Mouse (Mus musculus) kidney, postnatal 36 days (tissue): ENCODE results near the gene Kcnq1.

ENCODE experiments used
- DNase-seq, 2 experiments: peaks; one replicate each; pipeline ENCODE4 v3.0.0; 2021 to 2022; ENCODE audit warnings: mixed read lengths in 2 of 2

Gene Kcnq1

GRCm38 (mm10) chr7:143093847-143094246 lies 12.3 kb upstream of the Kcnq1 start:
- DNase-seq, result no peak

- DNase-seq, result peak; percentile 44 to 81
Observed at GRCm38 (mm10) chr7:143094592-143095553, 11.3 kb upstream of the Kcnq1 start, which contains the start of gene Trpm5. Gene Trpm5, minus strand, starts transcription at chr7:143094642.

- no peak for DNase-seq
Observed at GRCm38 (mm10) chr7:143095554-143095907, 10.6 kb upstream of the Kcnq1 start.

GRCm38 (mm10) chr7:143100759-143101158 lies 5.4 kb upstream of the Kcnq1 start:
- DNase-seq, result no peak

- DNase-seq, result peak; percentile 39 to 66
Observed at GRCm38 (mm10) chr7:143105258-143105897, 784 bp upstream of the Kcnq1 start.

GRCm38 (mm10) chr7:143106672-143107465 lies 707 bp downstream of the Kcnq1 start:
- peak; percentile 79 to 87 for DNase-seq

- peak; percentile 74 to 82 for DNase-seq
Observed at GRCm38 (mm10) chr7:143108200-143108599, 2.0 kb downstream of the Kcnq1 start.

- no peak for DNase-seq
Observed at GRCm38 (mm10) chr7:143108996-143109660, 3.0 kb downstream of the Kcnq1 start.

GRCm38 (mm10) chr7:143109696-143110095 lies 3.5 kb downstream of the Kcnq1 start:
- no peak for DNase-seq

GRCm38 (mm10) chr7:143110803-143111202 lies 4.6 kb downstream of the Kcnq1 start:
- no peak for DNase-seq

- DNase-seq, result no peak
Observed at GRCm38 (mm10) chr7:143111719-143112118, 5.6 kb downstream of the Kcnq1 start.

- no peak for DNase-seq
Observed at GRCm38 (mm10) chr7:143112395-143112794, 6.2 kb downstream of the Kcnq1 start.

- no peak for DNase-seq
Observed at GRCm38 (mm10) chr7:143114773-143115172, 8.6 kb downstream of the Kcnq1 start.

- no peak for DNase-seq
Observed at GRCm38 (mm10) chr7:143116521-143116920, 10.4 kb downstream of the Kcnq1 start.

GRCm38 (mm10) chr7:143119407-143119806 lies 13.2 kb downstream of the Kcnq1 start:
- DNase-seq, result peak; percentile 39 to 45

GRCm38 (mm10) chr7:143119826-143120225 lies 13.7 kb downstream of the Kcnq1 start:
- DNase-seq, result no peak

- peak in 1 of 2 experiments; percentile 33 for DNase-seq
Observed at GRCm38 (mm10) chr7:143122191-143122590, 16.0 kb downstream of the Kcnq1 start.

GRCm38 (mm10) chr7:143123876-143124669 lies 17.9 kb downstream of the Kcnq1 start:
- DNase-seq, result peak; percentile 70 to 75

GRCm38 (mm10) chr7:143124902-143125301 lies 18.7 kb downstream of the Kcnq1 start:
- DNase-seq, result no peak

- DNase-seq, result no peak
Observed at GRCm38 (mm10) chr7:143132815-143133214, 26.7 kb downstream of the Kcnq1 start.

- DNase-seq, result no peak
Observed at GRCm38 (mm10) chr7:143136125-143136524, 30.0 kb downstream of the Kcnq1 start.

- peak; percentile 12 to 34 for DNase-seq
Observed at GRCm38 (mm10) chr7:143136561-143136960, 30.4 kb downstream of the Kcnq1 start.
